Mouse (Mus musculus) heart, postnatal 14 days (tissue): ENCODE measurements around the gene Rnaseh1. TPM values are rescaled to one million over a fixed set of nuclear protein-coding genes. Genes with fewer than 3 reads are reported as not detected.
A peak's percentile ranks its signal among the peaks of the same experiment; 100 is the strongest.

Source experiments
- DNase-seq, 2 experiments: peaks; one replicate each; pipeline ENCODE4 v3.0.0; 2021 to 2022
- intact Hi-C: fragments of 180-260 bp; cut with DNase I; formaldehyde crosslinking; loops from one replicate; pipeline ENCODE4 v1.15.1; 2025
- long read RNA-seq, 2 experiments: library from polyadenylated mRNA; stranded (forward); transcript quantifications; one replicate each; pipeline ENCODE4 v2.0.0; 2021
- total RNA-seq, 2 experiments: library from RNA; stranded (reverse); gene quantifications; 2 replicates each; pipeline ENCODE4 v1.2.3; 2021

The Rnaseh1 gene
- 1 to 10 TPM; 5.5 to 7.3 TPM for total RNA-seq
- long read RNA-seq, experiment 1, transcript Rnaseh1-201 (8 exons, 1,455 nt), result major isoform, 10 of 12 reads
- long read RNA-seq, experiment 1, partial matches to known transcripts, result 0 of 12 reads
- long read RNA-seq, experiment 1, other reads (novel, unspliced or antisense), result 2 of 12 reads
- long read RNA-seq, experiment 2, transcript Rnaseh1-201 (8 exons, 1,455 nt), result major isoform, 11 of 13 reads
- long read RNA-seq, experiment 2, partial matches to known transcripts, result 0 of 13 reads
- long read RNA-seq, experiment 2, other reads (novel, unspliced or antisense), result 2 of 13 reads

GRCm38 (mm10) chr12:28649141-28650110 is at the start of gene Rnaseh1:
Rnaseh1 (plus strand) TSS chr12:28649602.
- intact Hi-C loops, result loop anchor here (5.0 kb wide), 1 partner anchor 103 kb away; the partner anchor contains the start of genes Eipr1 and Trappc12

DNA sequence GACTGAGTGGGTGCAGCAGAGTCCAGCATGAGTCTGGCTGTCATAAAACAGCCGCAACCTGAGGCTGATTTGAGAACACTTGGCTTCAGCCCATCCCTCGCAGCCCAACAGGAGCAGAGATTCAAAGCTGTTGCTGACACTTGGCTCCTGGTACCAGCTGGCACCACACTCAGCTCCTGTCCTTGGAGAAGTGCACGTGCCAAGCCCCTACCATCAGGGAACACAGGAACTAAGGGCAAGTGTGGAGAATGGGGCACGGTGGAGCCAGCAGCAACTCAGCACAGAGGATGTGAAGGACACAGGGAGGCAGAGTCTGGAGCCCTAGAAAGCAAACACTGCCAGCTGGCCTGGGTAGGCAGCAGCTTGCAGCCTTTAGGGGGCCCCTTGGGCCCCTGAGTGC is 47.1 kb upstream of the Rnaseh1 start:
- peak; percentile 57 to 74 for DNase-seq
- intact Hi-C loops, result no loop called here

More at GRCm38 (mm10) chr12:28649141-28650110, at the start of gene Rnaseh1:
- DNase-seq, result peak; percentile 89 to 94

GRCm38 (mm10) chr12:28603494-28603893 is 45.9 kb upstream of the Rnaseh1 start:
- intact Hi-C loops, result no loop called here
- no peak for DNase-seq

DNA sequence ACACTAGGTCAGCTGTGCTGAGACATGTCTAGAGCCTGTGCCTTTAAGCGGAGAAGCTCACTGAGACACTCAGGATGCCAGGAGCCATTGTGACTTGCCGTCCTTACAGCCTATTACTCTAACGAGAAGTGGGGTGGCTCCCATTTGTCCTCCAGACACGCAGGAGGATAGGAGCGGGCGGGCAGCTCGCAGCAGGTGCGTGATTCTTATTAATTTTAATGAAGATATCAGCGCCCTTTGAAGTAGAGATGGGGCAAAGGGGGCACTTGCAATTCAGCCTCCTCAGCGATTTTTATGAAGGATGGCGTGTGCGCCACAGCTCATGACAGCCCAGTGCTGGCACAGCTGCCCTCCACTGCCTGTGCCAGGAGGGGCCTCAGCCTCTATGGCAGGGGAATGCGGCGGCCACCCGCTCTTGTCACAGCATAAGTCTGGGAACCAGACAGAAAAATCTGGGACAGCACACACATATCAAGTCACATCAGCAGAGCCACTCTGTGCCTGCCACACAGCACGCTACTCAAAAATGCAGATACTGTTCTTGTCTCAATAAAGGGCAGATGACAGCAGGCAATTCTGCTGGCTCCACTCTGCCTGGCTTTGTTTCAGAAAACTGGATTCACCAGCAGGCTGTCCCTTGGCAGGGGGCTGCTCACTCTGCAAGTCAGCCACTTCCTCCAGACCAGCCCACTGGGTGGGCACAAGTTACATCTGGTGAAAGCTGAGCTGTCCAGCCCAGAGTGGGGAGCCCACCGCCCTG is 41.7 kb upstream of the Rnaseh1 start:
- DNase-seq, result no peak
- intact Hi-C loops, result no loop called here

DNA sequence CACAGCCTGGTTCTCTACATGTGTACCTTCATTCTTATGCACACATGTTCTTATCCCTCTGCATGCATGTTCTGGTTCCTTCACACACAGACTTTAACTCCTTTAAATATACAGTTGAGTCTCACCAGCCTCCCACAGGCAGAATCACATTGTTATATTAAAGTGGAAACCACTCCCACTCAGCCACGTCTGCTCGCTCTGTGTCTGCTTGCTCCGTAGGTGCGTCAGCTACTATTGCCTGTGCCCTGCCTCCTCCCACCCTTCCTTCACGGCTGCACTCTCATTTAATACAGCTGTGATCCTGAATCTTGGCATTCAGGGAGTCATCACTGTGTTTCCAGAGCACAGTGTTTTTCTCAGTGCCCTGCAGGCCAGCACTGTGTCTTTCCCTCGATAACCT is 37.0 kb upstream of the Rnaseh1 start:
- no peak for DNase-seq
- intact Hi-C loops, result no loop called here

- intact Hi-C loops, result no loop called here
- DNase-seq, result no peak
Measured at GRCm38 (mm10) chr12:28614401-28614800, 35.0 kb upstream of the Rnaseh1 start.

- no peak for DNase-seq
- intact Hi-C loops, result no loop called here
Measured at GRCm38 (mm10) chr12:28617297-28617696, 32.1 kb upstream of the Rnaseh1 start.

DNA sequence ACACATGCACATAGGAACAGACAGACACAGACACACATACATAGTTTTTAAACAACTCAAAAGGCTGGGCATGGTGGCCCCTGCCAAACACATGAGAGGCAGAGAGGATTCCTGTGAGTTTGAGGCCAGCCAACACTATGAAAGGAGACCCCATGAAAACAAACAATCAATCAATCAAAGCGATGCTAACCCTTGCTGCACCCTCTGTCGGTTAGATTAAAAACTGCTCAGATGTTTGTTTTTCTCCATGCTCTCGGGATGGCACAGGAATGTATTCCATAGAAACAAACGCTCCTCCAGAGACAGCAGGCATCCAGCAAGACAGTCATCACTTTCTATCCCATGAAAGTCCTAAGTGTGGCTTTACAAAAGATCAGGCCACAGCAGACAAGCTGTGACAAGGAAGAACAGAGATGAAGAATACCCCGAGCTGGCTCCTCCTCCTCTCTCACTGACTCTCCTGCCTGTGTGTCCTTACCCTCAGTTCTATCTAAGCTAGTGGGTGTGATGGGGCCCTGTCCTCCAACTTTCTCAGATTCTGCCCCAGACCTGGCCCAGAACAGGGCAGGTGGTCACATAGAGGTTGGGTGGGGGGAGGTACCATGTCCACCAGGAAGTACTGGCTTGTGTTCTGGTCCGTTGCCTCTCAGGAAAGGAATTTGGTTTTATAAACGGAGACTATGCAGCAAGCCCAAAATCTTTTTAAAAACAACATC is 27.8 kb upstream of the Rnaseh1 start:
- no peak for DNase-seq
- intact Hi-C loops, result no loop called here

GRCm38 (mm10) chr12:28622167-28622532 is 27.3 kb upstream of the Rnaseh1 start:
- no peak for DNase-seq
- intact Hi-C loops, result no loop called here

- intact Hi-C loops, result no loop called here
- no peak for DNase-seq
Measured at GRCm38 (mm10) chr12:28622641-28623040, 26.8 kb upstream of the Rnaseh1 start.

DNA sequence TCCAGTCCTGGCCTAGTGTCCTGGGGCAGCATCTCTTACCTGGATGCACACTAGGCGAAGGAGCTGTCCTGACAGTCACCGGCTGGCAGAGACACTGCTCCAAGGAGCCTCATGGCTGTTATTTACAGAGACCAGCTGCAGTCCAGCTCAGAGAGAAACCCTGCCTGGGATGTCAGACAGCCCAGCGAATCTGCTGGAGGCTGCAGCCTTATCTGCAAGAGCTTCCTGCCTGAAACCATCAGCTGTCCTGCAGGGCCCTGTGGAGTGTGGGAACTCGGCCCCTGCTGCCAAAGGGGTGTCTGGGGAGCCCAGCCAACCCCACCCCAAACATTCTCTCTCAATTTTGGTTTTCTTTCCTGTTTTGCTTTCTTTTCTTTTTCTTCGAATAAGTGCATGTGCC is 26.2 kb upstream of the Rnaseh1 start, which contains the start of gene Colec11:
Gene Colec11, minus strand, starts transcription at position 183 of the 400 bp plus-strand sequence.
- peak; percentile 49 to 52 for DNase-seq
- intact Hi-C loops, result no loop called here

DNA sequence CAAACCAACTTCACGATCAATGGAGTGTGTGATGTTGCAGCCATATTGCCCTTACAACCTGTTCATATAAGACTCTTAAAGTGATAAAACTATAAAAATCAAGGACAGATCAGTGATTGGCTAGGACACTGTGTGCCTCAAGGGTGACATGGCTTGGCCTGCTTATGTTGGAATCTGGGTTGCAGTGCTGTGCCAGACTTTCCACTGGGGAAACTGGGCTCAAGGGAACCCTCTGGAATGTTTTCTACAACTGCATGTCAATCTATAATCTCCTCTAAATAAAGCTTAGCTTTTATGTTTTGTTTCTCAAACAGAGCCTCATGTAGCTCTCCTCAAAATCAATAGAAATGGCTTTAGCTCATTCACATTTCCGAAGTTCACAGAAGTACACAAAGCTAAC is 25.2 kb upstream of the Rnaseh1 start:
- DNase-seq, result no peak
- intact Hi-C loops, result no loop called here

DNA sequence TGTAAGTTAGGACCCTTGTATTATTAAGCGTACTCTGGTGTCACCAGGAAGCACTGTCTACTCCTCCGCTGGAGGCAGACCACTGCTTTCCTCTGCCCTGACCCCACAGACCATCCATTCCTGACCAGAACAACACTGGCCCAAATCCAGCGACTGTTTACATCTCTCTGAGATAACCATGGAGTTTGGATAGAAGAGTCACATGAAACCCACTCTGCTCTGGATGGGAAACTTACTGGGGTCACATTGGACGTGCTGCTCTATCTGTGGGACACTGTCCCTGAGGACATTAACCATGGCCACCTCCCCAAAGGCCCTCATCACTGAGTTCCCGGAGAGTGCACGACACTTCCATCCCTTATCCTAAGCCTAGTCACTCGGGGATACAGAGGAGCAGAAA is 24.0 kb upstream of the Rnaseh1 start:
- no peak for DNase-seq
- intact Hi-C loops, result no loop called here

- no peak for DNase-seq
- intact Hi-C loops, result no loop called here
Measured at GRCm38 (mm10) chr12:28627092-28627491, 22.3 kb upstream of the Rnaseh1 start.

- intact Hi-C loops, result no loop called here
- DNase-seq, result no peak
Measured at GRCm38 (mm10) chr12:28628436-28628835, 21.0 kb upstream of the Rnaseh1 start.

GRCm38 (mm10) chr12:28635058-28635534 is 14.3 kb upstream of the Rnaseh1 start:
- intact Hi-C loops, result no loop called here

GRCm38 (mm10) chr12:28635535-28636476 is 13.6 kb upstream of the Rnaseh1 start, which contains the start of gene Rps7:
Rps7 (minus strand) TSS chr12:28635953.
- DNase-seq, result peak; percentile 91 to 94
- intact Hi-C loops, result no loop called here

More at GRCm38 (mm10) chr12:28635058-28635534, 14.3 kb upstream of the Rnaseh1 start:
- DNase-seq, result no peak

DNA sequence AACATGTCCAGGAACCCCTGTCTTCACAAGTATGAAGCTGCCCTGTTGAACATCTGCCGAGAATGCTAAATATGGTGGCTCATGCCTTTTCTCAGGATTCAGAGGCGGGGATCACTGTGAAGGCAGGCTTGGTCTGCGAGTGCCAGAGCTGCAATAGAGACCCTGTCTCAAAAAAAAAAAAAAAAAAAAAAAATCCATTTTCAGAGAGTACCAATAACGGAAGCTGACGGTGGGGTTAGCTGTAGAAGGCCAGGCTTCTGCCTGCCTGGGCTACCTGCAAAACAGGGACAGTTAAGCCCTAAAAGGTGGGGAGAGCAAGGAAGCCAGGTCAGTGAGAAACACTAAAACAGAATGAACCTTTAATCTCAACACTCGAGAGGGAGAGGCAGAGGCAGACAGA is 12.9 kb upstream of the Rnaseh1 start:
- intact Hi-C loops, result no loop called here
- no peak for DNase-seq

- no peak for DNase-seq
- intact Hi-C loops, result no loop called here
Measured at GRCm38 (mm10) chr12:28638778-28639177, 10.6 kb upstream of the Rnaseh1 start.
